Comparison of ENCODE assay signal across 8 mouse cellular contexts in genomic region chr12:79838181-79838961, GRCm38 (mm10).
DNase-seq lines count a peak whose midpoint lies in the region; ATAC-seq and TF ChIP-seq lines count a peak whose summit lies in the region.

No protein-coding gene starts in this region.

- 60% methylated on average over 6 of the region's 6 CpGs for WGBS in forebrain, embryonic 15.5 days

- TF ChIP-seq POLR2A in MEL (IDR thresholded peaks at IDR 0.05; ENCODE audit: control insufficient read depth in 1 of 2, insufficient read depth in 1 of 2, low read depth in 1 of 2, low read length in 2 of 2, poor library complexity in 1 of 2): 0 out of 4 replicates have a peak, but pooled peaks of 1 of the 2 experiments have one; percentile 27

- peak overlapping the region in 1 of 2 experiments; percentile 21; a peak in 2 of 4 replicates for H3K4me3 ChIP-seq in MEL (ENCODE audit: control insufficient read depth in 1 of 2, insufficient read depth in 1 of 2, low read depth in 2 of 2, low read length in 2 of 2)
- H3K4me3 ChIP-seq in forebrain, embryonic 15.5 days: no peak overlapping the region

- peak; percentile 89 to 90 for TF ChIP-seq EP300 in MEL (IDR thresholded peaks at IDR 0.05; ENCODE audit: low read depth in 1 of 2, low read length in 2 of 2)

- no peaks in the 10 kb centered on the region for H3K9me3 ChIP-seq in MEL (replicated peaks; ENCODE audit: insufficient read depth, low read length)
- no peaks in the 10 kb centered on the region for H3K9me3 ChIP-seq in forebrain, embryonic 15.5 days

- peak; percentile 87 for DNase-seq in MEL (ENCODE audit: low read depth, low spot score)
- peak; percentile 37 to 55 for DNase-seq in adrenal gland, adult 18-20 months (ENCODE audit: low spot score in 2 of 2)
- DNase-seq in heart, postnatal 36 days: peak; percentile 75 to 81
- DNase-seq in layer of hippocampus, adult 9-11 months: peak; percentile 72
- peak; percentile 83 for DNase-seq in lung, postnatal 36 days
- peak; percentile 83 for DNase-seq in testis, postnatal 14 days (ENCODE audit: low spot score)

- H3K36me3 ChIP-seq in MEL (ENCODE audit: control insufficient read depth in 1 of 2, insufficient read depth in 2 of 2, low read length in 2 of 2): peaks cover 0 to 15% of the 10 kb centered on the region in 2 experiments; a peak in 2 of 4 replicates
- H3K36me3 ChIP-seq in forebrain, embryonic 15.5 days: no peaks in the 10 kb centered on the region

- no peak; the same call in 1 of the 2 replicates for TF ChIP-seq RAD21 in MEL (IDR thresholded peaks at IDR 0.05; ENCODE audit: low read depth, low read length)

- no peaks in the 10 kb centered on the region for H3K79me2 ChIP-seq in MEL (ENCODE audit: control insufficient read depth, insufficient read depth, low read length, poor library complexity)

- ATAC-seq in forebrain, embryonic 15.5 days (replicated peaks): no peak
- ATAC-seq in erythroblast, adult 5-6 weeks (replicated peaks; ENCODE audit: low FRiP score, poor library complexity, severe bottlenecking): no peak

- H3K9ac ChIP-seq in MEL (ENCODE audit: control insufficient read depth, low read depth, low read length, poor library complexity, severe bottlenecking): peak overlapping the region; percentile 42
- no peak overlapping the region for H3K9ac ChIP-seq in forebrain, embryonic 15.5 days (replicated peaks)

- peak overlapping the region; percentile 73 for H3K27ac ChIP-seq in MEL (ENCODE audit: control insufficient read depth, low read depth, low read length)
- H3K27ac ChIP-seq in forebrain, embryonic 15.5 days (replicated peaks): peak overlapping the region; percentile 44

- peaks cover 2 to 25% of the 10 kb centered on the region in 2 experiments for H3K4me1 ChIP-seq in MEL (ENCODE audit: control insufficient read depth in 1 of 2, insufficient read depth in 2 of 2, low read length in 2 of 2)
- peaks cover 39% of the 10 kb centered on the region for H3K4me1 ChIP-seq in forebrain, embryonic 15.5 days

- no peak overlapping the region for H3K4me2 ChIP-seq in forebrain, embryonic 15.5 days (replicated peaks)

- intact Hi-C loops in heart, postnatal 36 days (cut with DNase I): loop anchor here (1.0 to 5.0 kb wide), 5 partner anchors 42 to 294 kb away; partner anchors contain the start of gene Zfp36l1

- no peaks in the 10 kb centered on the region for H3K27me3 ChIP-seq in MEL (ENCODE audit: control insufficient read depth in 1 of 2, insufficient read depth in 2 of 2, low read length in 2 of 2)
- H3K27me3 ChIP-seq in forebrain, embryonic 15.5 days: no peaks in the 10 kb centered on the region

- TF ChIP-seq CTCF in MEL (IDR thresholded peaks at IDR 0.05 in 2 of 3, conservative IDR thresholded peaks at IDR 0.05 in 1 of 3; ENCODE audit: control insufficient read depth in 1 of 3, insufficient read depth in 1 of 3, low read depth in 2 of 3, low read length in 3 of 3, poor library complexity in 1 of 3, severe bottlenecking in 1 of 3): no peak

TF ChIP-seq in MEL, 35 proteins besides CTCF, POLR2A, EP300 and RAD21:
- peak; percentile 79; the same call in 1 of the 2 replicates for TF ChIP-seq RCOR1 (IDR thresholded peaks at IDR 0.05; ENCODE audit: low read depth, low read length)
- no peak for TF ChIP-seq ZC3H11A (IDR thresholded peaks at IDR 0.05; ENCODE audit: low read depth, low read length)
- peak; percentile 72 for TF ChIP-seq SIN3A (IDR thresholded peaks at IDR 0.05; ENCODE audit: low read length)
- TF ChIP-seq NRF1 (IDR thresholded peaks at IDR 0.05; ENCODE audit: insufficient read depth, low read depth, low read length, poor library complexity, severe bottlenecking): no peak
- 0 out of 2 replicates have a peak, but pooled peaks have one; percentile 44 for TF ChIP-seq UBTF (IDR thresholded peaks at IDR 0.05; ENCODE audit: borderline replicate concordance, insufficient read depth, low read depth, low read length)
- TF ChIP-seq E2F4 (IDR thresholded peaks at IDR 0.05; ENCODE audit: borderline replicate concordance, low read depth, low read length): no peak
- 0 out of 2 replicates have a peak, but pooled peaks have one; percentile 39 for TF ChIP-seq TBP (IDR thresholded peaks at IDR 0.05; ENCODE audit: low read depth, low read length)
- peak; percentile 89 for TF ChIP-seq GATA1 (IDR thresholded peaks at IDR 0.05; ENCODE audit: low read depth, low read length)
- no peak for TF ChIP-seq KAT2A (conservative IDR thresholded peaks at IDR 0.05; ENCODE audit: low read depth, low read length)
- TF ChIP-seq BHLHE40 (IDR thresholded peaks at IDR 0.05; ENCODE audit: borderline replicate concordance, low read depth, low read length): peak; percentile 60; the same call in 1 of the 2 replicates
- no peak for TF ChIP-seq CHD1 (IDR thresholded peaks at IDR 0.05; ENCODE audit: low read depth, low read length)
- TF ChIP-seq TCF12 (IDR thresholded peaks at IDR 0.05; ENCODE audit: low read depth, low read length): peak; percentile 84
- TF ChIP-seq ZNF384 (IDR thresholded peaks at IDR 0.05; ENCODE audit: low read depth, low read length): no peak
- TF ChIP-seq MXI1 (IDR thresholded peaks at IDR 0.05; ENCODE audit: low read depth, low read length): peak; percentile 75
- no peak for TF ChIP-seq ZKSCAN1 (IDR thresholded peaks at IDR 0.05; ENCODE audit: low read depth, low read length)
- TF ChIP-seq TAL1 (IDR thresholded peaks at IDR 0.05; ENCODE audit: low read length): peak; percentile 63
- TF ChIP-seq ZMIZ1 (IDR thresholded peaks at IDR 0.05; ENCODE audit: low read depth, low read length): no peak
- peak; percentile 59; the same call in 1 of the 2 replicates for TF ChIP-seq USF1 (IDR thresholded peaks at IDR 0.05; ENCODE audit: low read depth, low read length)
- TF ChIP-seq MAX (IDR thresholded peaks at IDR 0.05; ENCODE audit: low read length): peak; percentile 64; the same call in 1 of the 2 replicates
- peak; percentile 33; the same call in 1 of the 2 replicates for TF ChIP-seq HCFC1 (IDR thresholded peaks at IDR 0.05; ENCODE audit: low read depth, low read length)
- peak; percentile 23; the same call in 1 of the 2 replicates for TF ChIP-seq ELF1 (IDR thresholded peaks at IDR 0.05; ENCODE audit: low read depth, low read length)
- no peak for TF ChIP-seq NELFE (IDR thresholded peaks at IDR 0.05; ENCODE audit: low read depth, low read length)
- peak; percentile 51; the same call in 1 of the 2 replicates for TF ChIP-seq MYC (IDR thresholded peaks at IDR 0.05; ENCODE audit: low read depth, low read length)
- peak; percentile 73 for TF ChIP-seq ETS1 (IDR thresholded peaks at IDR 0.05; ENCODE audit: low read depth, low read length)
